Mouse (Mus musculus) lung, adult 2 months (tissue): ENCODE measurements around the gene Yipf1.

Experiments used
- CTCF ChIP-seq: fragments of 200-500 bp; IDR thresholded peaks from 2 replicates; pipeline ENCODE4 v1.5.1; 2011; ENCODE audit warnings: mild to moderate bottlenecking, low read length, control low read depth; ENCODE audit not compliant: insufficient read depth
- POLR2A ChIP-seq: fragments of 200-500 bp; IDR thresholded peaks from 2 replicates; pipeline ENCODE4 v1.6.1; 2011; ENCODE audit warnings: low read depth, mild to moderate bottlenecking, control low read depth, low read length, borderline replicate concordance; ENCODE audit errors: extremely low read depth

DNA sequence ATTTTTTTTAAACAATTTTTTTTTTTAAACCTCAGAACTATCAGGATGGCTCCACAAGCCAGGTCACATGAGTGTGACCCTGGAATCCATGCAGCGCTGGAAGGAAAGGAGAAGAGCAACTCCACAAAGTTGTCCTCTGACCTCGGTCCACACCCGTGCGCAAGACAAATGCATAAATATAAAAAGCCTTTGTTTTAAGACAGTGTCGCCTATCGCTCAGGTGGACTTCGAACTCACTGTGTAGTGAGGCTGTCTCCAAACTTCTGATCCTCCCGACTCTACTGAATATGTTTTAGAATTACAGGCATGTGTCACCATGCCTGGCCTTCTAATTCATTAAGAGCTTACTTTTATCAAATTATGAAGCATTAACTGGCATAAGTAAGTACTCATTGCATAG, 14.4 kb downstream of the Yipf1 start:
- no peak for TF ChIP-seq POLR2A
- TF ChIP-seq CTCF: no peak
